ENCODE assay signal across 11 mouse cellular contexts in genomic region chr6:48857613-48858302, GRCm38 (mm10). TPM values are rescaled to one million over a fixed set of nuclear protein-coding genes. Genes with fewer than 3 reads are reported as not detected.
DNase-seq lines count a peak whose midpoint lies in the region; ATAC-seq and TF ChIP-seq lines count a peak whose summit lies in the region.
"Had no signal": no experiment of that assay in that cellular context is flagged by ENCODE, and none has a peak within 500 bp of the region (broad histone marks: within the 10 kb centered on the region; RNA-seq: fewer than 3 reads in every experiment).

No protein-coding gene starts in this region.

- WGBS in embryonic facial prominence, embryonic 14.5 days: 46% methylated on average over 8 of the region's 8 CpGs
- WGBS in small intestine, adult 2 months: 43% methylated on average over 8 of the region's 8 CpGs

- peak; percentile 35; the same call in 1 of the 2 replicates for TF ChIP-seq CTCF in small intestine, adult 2 months (IDR thresholded peaks at IDR 0.05; ENCODE audit: extremely low read depth, insufficient read length, insufficient replicate concordance, low read depth, low read length)

- peaks cover 4% of the 10 kb centered on the region; the same call in 1 of the 2 replicates for H3K4me1 ChIP-seq in embryonic facial prominence, embryonic 14.5 days (ENCODE audit: control insufficient read depth, insufficient read depth, low read length)
- peaks cover 4% of the 10 kb centered on the region for H3K4me1 ChIP-seq in small intestine, adult 2 months (ENCODE audit: control insufficient read depth, insufficient read depth, insufficient read length, low read length)

- H3K4me3 ChIP-seq in embryonic facial prominence, embryonic 14.5 days (ENCODE audit: low read depth, low read length): no peak overlapping the region
- no peak overlapping the region for H3K4me3 ChIP-seq in small intestine, adult 2 months (ENCODE audit: low read depth, low read length)
- H3K4me3 ChIP-seq: limb, embryonic 15.5 days had no signal

- no peaks in the 10 kb centered on the region for H3K36me3 ChIP-seq in embryonic facial prominence, embryonic 14.5 days (ENCODE audit: control insufficient read depth, insufficient read depth, low read length)
- no peaks in the 10 kb centered on the region for H3K36me3 ChIP-seq in small intestine, adult 2 months (ENCODE audit: control insufficient read depth, insufficient read depth, low read length)
- H3K36me3 ChIP-seq: limb, embryonic 15.5 days had no signal

- H3K27me3 ChIP-seq in embryonic facial prominence, embryonic 14.5 days (replicated peaks; ENCODE audit: control insufficient read depth, insufficient read depth, low read length): no peaks in the 10 kb centered on the region
- no peaks in the 10 kb centered on the region for H3K27me3 ChIP-seq in small intestine, adult 2 months (ENCODE audit: control insufficient read depth, insufficient read depth, low read length)
- H3K27me3 ChIP-seq: limb, embryonic 15.5 days had no signal

- no peak for ATAC-seq in embryonic facial prominence, embryonic 14.5 days (ENCODE audit: low read depth)

- peaks cover 6% of the 10 kb centered on the region; the same call in 1 of the 2 replicates for H3K9me3 ChIP-seq in embryonic facial prominence, embryonic 14.5 days (ENCODE audit: control insufficient read depth, low read length)
- H3K9me3 ChIP-seq: limb, embryonic 15.5 days had no signal

- TF ChIP-seq POLR2A in small intestine, adult 2 months (IDR thresholded peaks at IDR 0.05; ENCODE audit: low read depth, low read length): no peak

- no peak overlapping the region for H3K27ac ChIP-seq in embryonic facial prominence, embryonic 14.5 days (replicated peaks; ENCODE audit: low read depth, low read length)
- H3K27ac ChIP-seq in small intestine, adult 2 months (ENCODE audit: insufficient read depth, low read depth, low read length): no peak overlapping the region; the same call in 1 of the 2 replicates
- H3K27ac ChIP-seq: limb, embryonic 15.5 days had no signal

- DNase-seq in heart, adult 11 months: peak; percentile 78
- no peak for DNase-seq in heart, postnatal 10 days
- peak; percentile 21 for DNase-seq in retina, embryonic 14.5 days (ENCODE audit: low spot score)
- DNase-seq in retina, postnatal 1 day: no peak
- peak; percentile 35 for DNase-seq in embryonic facial prominence, embryonic 14.5 days (ENCODE audit: low spot score)
- DNase-seq in right cerebral cortex, postnatal 10 days (ENCODE audit: low spot score in 2 of 2): no peak
- DNase-seq in adrenal gland, postnatal 4 days (ENCODE audit: low spot score in 2 of 2): no peak

- H3K9ac ChIP-seq in embryonic facial prominence, embryonic 14.5 days (ENCODE audit: low read depth, low read length): no peak overlapping the region
- H3K9ac ChIP-seq: limb, embryonic 15.5 days had no signal

- intact Hi-C loops in heart, postnatal 10 days (cut with DNase I): loop anchor here (1.0 to 5.0 kb wide), 3 partner anchors 17 to 210 kb away; partner anchors contain the start of genes Gimap8, Tmem176a and Tmem176b

- no peak overlapping the region for H3K4me2 ChIP-seq in embryonic facial prominence, embryonic 14.5 days (ENCODE audit: low read depth, low read length)
- H3K4me2 ChIP-seq: limb, embryonic 15.5 days had no signal

RNA-seq across cellular contexts. Expression of gene Aoc1, which starts 14.9 kb away (rescaled TPM):
- not detected for total RNA-seq in heart, postnatal 10 days (2021)
- polyA plus RNA-seq in embryonic facial prominence, embryonic 14.5 days (2014; fragmentation: Nextera tagmentation; extraction: Ambion mirVana): 0.08 TPM in 1 of 2 replicates, not detected in the other
- 85.5 and 894 TPM in 2 replicates for polyA plus RNA-seq in small intestine, adult 2 months (2012; rRNA removed)
- under 1 TPM; 0.14 to 0.76 TPM for total RNA-seq in adrenal gland, postnatal 4 days (2021)
- polyA plus RNA-seq: limb, embryonic 15.5 days; neural tube, embryonic 11.5 days; stomach, embryonic 14.5 days had no signal

RNA-seq across cellular contexts. Expression of gene Tmem176b, which starts 16.5 kb away (rescaled TPM):
- total RNA-seq in heart, postnatal 10 days (2021): 10 to 100 TPM; 72.1 to 81.8 TPM
- 244 and 254 TPM in 2 replicates for polyA plus RNA-seq in embryonic facial prominence, embryonic 14.5 days (2014; fragmentation: Nextera tagmentation; extraction: Ambion mirVana)
- polyA plus RNA-seq in small intestine, adult 2 months (2012; rRNA removed): 118 and 211 TPM in 2 replicates
- total RNA-seq in adrenal gland, postnatal 4 days (2021): 100 to 1,000 TPM; 443 to 458 TPM

RNA-seq across cellular contexts. Expression of gene Tmem176a, which starts 17.0 kb away (rescaled TPM):
- total RNA-seq in heart, postnatal 10 days (2021): 10 to 100 TPM; 22.4 to 27.5 TPM
- 92.7 and 101 TPM in 2 replicates for polyA plus RNA-seq in embryonic facial prominence, embryonic 14.5 days (2014; fragmentation: Nextera tagmentation; extraction: Ambion mirVana)
- polyA plus RNA-seq in small intestine, adult 2 months (2012; rRNA removed): 52.3 and 84.3 TPM in 2 replicates
- total RNA-seq in adrenal gland, postnatal 4 days (2021): 100 to 1,000 TPM; 194 to 220 TPM

Comparison
In these comparisons a context has a peak if more than half of its experiments do, and no peak if none do; other contexts are left out.
1. DNase-seq: peak in heart, adult 11 months (single experiment), retina, embryonic 14.5 days (single experiment) and embryonic facial prominence, embryonic 14.5 days (single experiment); none in heart, postnatal 10 days (0 of 2), retina, postnatal 1 day (single experiment), right cerebral cortex, postnatal 10 days (0 of 2) and adrenal gland, postnatal 4 days (0 of 2).
2. RNA of gene Tmem176b, which starts 16.5 kb away (total RNA-seq): 443 to 458 TPM in adrenal gland, postnatal 4 days; 72.1 to 81.8 TPM in heart, postnatal 10 days; every median in the first group is over 4 times any median in the second.
3. RNA of gene Tmem176a, which starts 17.0 kb away (total RNA-seq): 194 to 220 TPM in adrenal gland, postnatal 4 days; 22.4 to 27.5 TPM in heart, postnatal 10 days; every median in the first group is over 4 times any median in the second.